Mouse (Mus musculus): ENCODE measurements around the gene Picalm.

GRCm38 (mm10) chr7:90128631-90129200 is 1.3 kb upstream of the Picalm start:
- TF ChIP-seq TAL1 (conservative IDR thresholded peaks at IDR 0.05; ENCODE audit: low read depth, low read length) (no peak), POLR2AphosphoS5 (IDR thresholded peaks at IDR 0.05; ENCODE audit: insufficient replicate concordance, low read depth, low read length) (no peak), CTCF (IDR thresholded peaks at IDR 0.05; ENCODE audit: low read depth, low read length) (no peak)

Data from G1E (cell line).